Mouse (Mus musculus): ENCODE results near the gene Gm16253.
A peak's percentile ranks its signal among the peaks of the same experiment; 100 is the strongest.

GRCm38 (mm10) chr3:96547389-96547960 lies 29.3 kb upstream of the Gm16253 start:
- TF ChIP-seq MAX (IDR thresholded peaks at IDR 0.05) (no peak), CTCF (IDR thresholded peaks at IDR 0.05; ENCODE audit: control insufficient read depth, insufficient read depth, insufficient read length) (peak; percentile 41), USF1 (IDR thresholded peaks at IDR 0.05; ENCODE audit: low read depth) (no peak), FOSL1 (IDR thresholded peaks at IDR 0.05; ENCODE audit: insufficient read depth, low read length, poor library complexity, severe bottlenecking) (no peak), CEBPB (IDR thresholded peaks at IDR 0.05; ENCODE audit: low read depth) (no peak)
